Mouse (Mus musculus) left cerebral cortex, adult 8-10 months (tissue): ENCODE data around the gene Rnf11. TPM values are rescaled to one million over a fixed set of nuclear protein-coding genes. Genes with fewer than 3 reads are reported as not detected.
"Not testable (repeated sequence)": the region's sequence is repeated elsewhere in the genome, so short reads cannot be mapped to it uniquely, and the experiment has no call there.

Source experiments
- DNase-seq, 2 experiments: peaks; one replicate each; pipeline ENCODE4 v3.0.0; 2022; ENCODE audit warnings: low spot score in 2 of 2
- total RNA-seq, 4 experiments: library from RNA; stranded (reverse); gene quantifications; 2 replicates each; pipeline ENCODE4 v1.2.4; 2022

Gene Rnf11
- total RNA-seq, 4 experiments from 2014 or later: 180 to 209 (median 196) TPM

DNA sequence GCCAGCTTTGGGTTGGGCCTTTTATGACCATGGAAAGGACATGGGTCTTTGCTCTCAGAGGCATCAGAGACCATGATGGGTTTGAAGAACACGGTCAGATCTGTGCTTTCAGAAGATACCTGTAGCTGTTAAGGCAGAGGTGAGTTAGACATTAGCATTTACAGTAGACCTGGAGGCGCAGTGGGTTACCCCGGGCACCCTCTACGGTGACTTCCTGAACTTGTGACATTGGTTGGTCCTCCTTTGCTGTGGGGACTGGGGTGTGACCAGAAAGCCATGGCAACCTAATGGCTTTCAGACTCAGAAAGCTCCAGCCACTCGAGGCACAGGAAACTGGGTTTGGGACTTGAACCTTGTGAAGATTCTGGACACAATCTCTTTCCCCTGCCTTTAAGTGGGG lies 72.3 kb downstream of the Rnf11 start:
- no peak for DNase-seq

DNA sequence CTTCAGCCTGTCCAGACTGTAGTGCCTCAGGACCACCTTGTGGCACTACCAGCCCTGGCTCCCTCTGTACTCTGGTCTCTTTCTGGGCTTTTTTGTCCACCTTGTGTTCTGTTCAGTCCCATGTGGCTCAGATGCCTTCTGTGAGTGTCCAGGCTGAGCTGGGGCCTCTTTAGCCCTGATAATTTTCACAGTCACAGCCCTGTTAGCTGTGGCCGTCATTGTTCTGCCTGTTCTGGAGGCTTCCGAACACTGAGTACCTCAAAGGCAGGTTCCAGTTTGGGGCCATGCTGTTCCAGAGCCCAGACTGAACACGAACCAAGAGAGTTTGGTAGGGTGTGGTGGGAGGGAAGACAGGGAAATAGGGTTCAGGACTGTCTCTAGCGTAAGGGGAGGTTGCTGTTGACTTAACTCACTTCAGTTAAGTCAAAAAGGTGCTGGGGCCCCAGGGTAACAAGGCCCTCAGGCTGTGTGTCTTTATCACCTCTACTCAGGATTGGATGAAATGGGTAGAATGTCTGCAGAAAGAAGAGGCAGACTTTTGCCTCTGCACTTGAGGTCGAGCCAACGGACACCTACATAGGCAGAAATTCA lies 73.1 kb downstream of the Rnf11 start:
- no peak for DNase-seq

DNA sequence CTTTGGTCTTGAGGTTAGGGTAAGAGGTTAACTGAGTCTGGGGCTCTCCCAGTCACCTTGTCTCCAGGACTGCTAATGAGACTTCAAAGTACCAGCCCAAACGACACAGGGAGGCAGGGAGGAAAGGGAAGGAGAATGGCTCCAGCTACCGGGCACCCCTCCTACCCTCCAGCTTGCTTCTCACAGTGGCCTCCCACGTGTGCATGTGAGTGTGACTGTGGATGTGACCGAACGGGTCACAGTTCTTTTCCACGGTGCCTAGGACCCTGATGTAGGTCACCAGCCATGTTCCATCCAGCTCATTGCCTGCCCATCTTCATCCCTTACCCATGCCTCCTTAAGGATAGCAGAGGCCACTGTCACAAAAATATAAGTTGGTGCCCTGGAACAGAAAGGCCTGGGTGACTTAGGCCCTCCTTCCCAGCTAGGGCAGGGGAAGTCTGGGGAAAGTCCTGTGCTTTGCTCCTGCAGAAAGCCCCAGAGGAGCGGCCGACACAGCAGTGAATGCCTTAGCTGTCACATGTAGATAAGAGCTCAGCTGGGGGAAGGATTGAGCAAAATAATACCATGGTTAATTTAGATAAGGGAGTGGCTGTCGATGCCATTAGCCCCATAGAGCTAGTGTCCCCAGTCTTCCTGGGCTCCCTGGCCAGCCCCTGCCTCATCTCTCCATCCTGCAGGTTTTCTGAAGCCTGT lies 73.7 kb downstream of the Rnf11 start:
- DNase-seq: no peak

DNA sequence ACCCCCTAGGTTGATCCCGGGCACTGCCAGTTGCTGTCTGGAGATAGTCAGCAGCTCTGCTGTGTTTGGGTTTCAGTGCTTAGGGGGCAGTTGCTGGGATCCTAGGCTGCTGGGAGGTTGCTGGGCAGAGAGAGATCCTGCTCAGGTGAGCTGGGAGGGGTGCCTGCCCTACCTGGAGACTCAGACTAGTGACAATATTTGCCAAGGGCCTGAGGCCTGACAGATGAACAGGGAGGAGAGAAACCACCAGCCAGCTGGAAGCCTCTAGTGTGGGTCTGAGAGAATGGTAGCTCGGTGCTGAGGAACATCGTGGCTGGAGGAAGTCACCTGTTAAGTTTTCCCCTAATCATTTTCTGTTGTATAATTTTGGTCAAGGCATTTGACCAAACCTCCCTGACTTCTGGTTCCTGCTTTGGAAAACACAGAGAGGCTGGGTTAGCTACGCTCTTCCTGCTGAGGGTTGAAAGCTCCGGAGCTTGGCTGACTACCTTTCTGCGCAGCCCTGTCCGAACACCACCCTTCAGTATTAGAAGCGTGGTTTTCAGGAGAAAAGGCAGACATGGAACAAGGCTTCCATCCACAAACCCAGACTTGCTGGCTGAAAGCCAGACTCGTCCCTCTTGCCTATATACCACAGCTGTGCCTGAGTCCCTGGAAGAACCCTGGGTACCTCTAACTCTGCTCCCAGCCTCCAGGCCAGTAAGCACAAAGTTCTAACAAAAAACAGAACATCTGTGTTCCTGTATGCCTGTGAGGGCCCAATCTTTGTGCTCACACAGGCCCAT lies 76.6 kb downstream of the Rnf11 start:
- no peak for DNase-seq

DNA sequence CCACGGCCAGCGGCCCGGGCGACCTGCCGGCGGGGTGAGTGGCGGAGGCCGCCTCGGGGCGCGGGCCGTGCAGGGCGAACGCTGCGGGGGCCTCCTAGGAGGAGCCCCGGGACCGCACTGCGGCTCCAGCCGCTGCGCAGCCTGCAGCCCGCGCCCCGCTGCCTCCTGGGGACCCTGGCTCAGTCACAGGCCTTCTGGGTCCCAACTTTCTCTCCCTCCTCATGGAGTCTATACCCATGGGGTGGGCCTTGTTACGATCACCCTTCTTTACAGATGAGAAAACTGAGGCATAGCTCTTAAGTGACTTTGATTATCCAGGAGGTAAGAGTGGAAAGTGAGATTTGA lies 77.4 kb downstream of the Rnf11 start:
- DNase-seq: no peak

DNA sequence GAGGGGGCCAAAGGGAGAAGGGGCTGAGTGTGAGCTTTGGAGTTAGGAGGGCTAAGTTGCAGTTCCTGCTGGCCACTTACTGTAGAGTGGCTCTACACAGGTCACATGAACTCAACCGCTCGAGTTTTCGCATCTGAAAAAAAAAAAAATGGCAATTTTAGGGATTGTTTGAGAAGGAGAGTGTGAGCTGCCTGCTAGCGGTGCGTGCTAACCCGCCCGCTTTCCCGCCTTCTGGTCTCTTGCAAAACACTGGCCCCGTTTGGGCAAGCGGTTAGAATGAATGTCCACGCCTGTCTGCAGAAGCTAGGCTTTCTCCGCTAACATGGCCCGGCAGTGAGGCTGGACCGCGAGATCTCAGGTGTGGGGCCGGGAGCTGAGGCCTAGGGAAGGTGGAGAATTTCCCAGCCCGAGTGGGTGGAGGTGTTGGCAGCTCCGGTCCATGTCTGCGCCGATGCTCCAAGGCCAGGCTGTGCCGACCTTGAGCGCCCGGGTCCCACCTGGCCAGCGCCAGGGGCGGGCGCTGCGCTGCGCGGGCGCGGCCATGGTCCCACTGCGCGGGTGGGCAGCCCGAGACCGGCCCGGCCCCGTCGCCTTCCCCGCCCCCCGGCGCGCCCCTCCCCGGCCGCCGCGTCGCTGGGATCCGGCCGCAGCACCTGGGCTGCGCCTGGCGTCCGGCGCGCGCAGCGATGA lies 77.9 kb downstream of the Rnf11 start, which contains the start of gene Ttc39a:
TSS of gene Ttc39a (plus strand) at position 138 of the 690 bp plus-strand sequence.
- DNase-seq: peak in 1 of 2 experiments; percentile 16

DNA sequence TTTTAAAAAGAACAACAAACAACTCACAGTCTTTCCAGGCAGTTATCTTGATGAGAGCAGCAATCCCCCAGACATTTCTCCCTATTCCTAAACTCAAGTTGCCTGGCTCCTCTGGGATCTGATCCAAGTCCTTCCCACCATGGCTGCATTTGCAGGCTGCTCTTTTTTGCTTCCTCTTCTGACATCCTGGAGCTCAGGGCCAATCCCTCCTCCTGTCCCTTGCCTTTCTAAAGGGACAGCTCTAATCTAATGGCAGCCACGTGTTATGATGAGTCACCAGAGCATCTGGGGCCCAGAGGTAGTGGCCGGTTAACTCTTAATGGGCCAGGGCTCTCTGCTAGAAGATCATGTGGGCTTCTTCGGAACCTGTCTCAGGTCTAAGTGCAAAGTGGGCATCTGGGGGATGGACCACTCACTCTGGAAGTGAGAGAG lies 78.5 kb downstream of the Rnf11 start:
- peak; percentile 10 to 46 for DNase-seq

DNA sequence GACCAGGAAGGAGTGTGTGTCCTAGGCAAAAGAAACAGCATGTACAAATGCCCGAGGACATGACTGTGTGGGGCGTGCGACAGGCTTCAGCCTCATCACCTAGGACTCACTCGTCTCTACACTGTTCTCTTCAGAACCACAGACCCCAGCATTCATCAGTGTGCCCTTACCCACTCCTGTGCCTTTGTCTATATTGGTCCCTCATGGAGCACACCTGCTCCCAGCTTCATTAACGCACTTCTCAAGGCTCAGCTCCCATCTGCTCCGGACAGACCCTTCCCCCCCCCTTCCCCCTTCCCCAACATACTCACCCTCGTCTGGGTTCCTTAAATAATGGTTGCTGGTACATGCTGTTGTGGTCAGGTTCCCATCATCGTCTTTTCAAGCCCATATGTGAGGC lies 79.1 kb downstream of the Rnf11 start:
- DNase-seq: no peak

DNA sequence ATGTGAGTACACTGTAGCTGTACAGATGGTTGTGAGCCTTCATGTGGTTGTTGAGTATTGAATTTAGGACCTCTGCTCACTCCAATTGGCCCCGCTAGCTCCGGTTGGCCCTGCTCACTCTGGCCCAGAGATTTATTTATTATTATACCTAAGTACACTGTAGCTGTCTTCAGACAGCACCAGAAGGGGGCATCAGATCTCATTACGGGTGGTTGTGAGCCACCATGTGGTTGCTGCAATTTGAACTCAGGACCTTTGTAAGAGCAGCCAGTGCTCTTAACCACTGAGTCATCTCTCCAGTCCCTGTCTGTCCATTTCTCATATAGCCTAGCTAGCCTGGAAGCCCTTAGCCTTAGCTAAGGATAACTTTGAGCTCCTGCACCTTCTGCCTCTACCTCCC lies 79.6 kb downstream of the Rnf11 start:
- not testable (repeated sequence) for DNase-seq

DNA sequence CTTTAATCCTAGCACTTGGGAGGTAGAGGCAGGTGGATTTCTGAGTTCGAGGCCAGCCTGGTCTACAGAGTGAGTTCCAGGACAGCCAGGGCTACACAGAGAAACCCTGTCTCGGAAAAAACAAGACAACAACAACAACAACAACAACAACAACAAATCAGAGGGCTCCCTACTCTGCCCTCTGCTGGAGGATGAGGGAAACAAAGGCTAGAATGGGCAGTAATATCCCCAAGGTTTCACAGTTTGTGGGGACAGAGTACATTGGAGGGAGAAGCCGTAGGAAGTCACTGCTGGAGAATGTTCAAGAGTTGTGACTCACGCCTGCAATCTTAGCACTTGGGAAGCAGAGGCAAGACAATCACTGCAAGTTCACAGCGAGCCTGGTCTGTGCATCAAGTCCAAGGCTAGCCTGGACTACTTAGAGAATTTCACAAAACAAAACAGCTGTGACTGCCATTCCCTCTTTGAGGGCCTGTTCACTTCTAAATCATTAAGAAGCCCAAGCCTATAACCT lies 83.3 kb downstream of the Rnf11 start:
- DNase-seq: no peak

Other genes starting within 250 kb of the Rnf11 start
- 100 to 1,000 TPM; 168 to 192 (median 175) TPM for gene Eps15, start 204.5 kb downstream of the Rnf11 start, total RNA-seq
- 1 to 10 TPM; 3.8 to 5.8 (median 4.5) TPM for gene Ttc39a, start 78.1 kb downstream of the Rnf11 start, total RNA-seq
- gene 4930522H14Rik, start 46.6 kb upstream of the Rnf11 start, total RNA-seq: not detected
- gene Cdkn2c, start 182.5 kb upstream of the Rnf11 start, total RNA-seq: 1 to 10 TPM; 3.3 to 4.4 (median 3.6) TPM
- 10 to 100 TPM; 25.6 to 27.4 (median 27.1) TPM for gene Faf1, start 191.9 kb upstream of the Rnf11 start, total RNA-seq